Mouse (Mus musculus) thymus, adult 2 months (tissue): ENCODE data around the gene Kcnh2. TPM values are rescaled to one million over a fixed set of nuclear protein-coding genes. Genes with fewer than 3 reads are reported as not detected.

Experiments used
- DNase-seq: peaks from one replicate; pipeline ENCODE4 v3.0.0; 2021
- H3K27ac ChIP-seq: fragments of 200-500 bp; 2 replicates; pipeline ENCODE4 v1.5.1; 2012; ENCODE audit warnings: low read length, control low read depth; ENCODE audit not compliant: control insufficient read depth, insufficient read depth
- H3K27me3 ChIP-seq: fragments of 200-500 bp; 2 replicates; pipeline ENCODE4 v1.6.1; 2012; ENCODE audit warnings: mild to moderate bottlenecking, low read length, moderate library complexity, mixed read lengths; ENCODE audit not compliant: control insufficient read depth, insufficient read depth
- H3K36me3 ChIP-seq: fragments of 200-500 bp; 2 replicates; pipeline ENCODE4 v1.6.1; 2012; ENCODE audit warnings: mild to moderate bottlenecking, low read length, moderate library complexity; ENCODE audit not compliant: control insufficient read depth, insufficient read depth
- H3K4me1 ChIP-seq: fragments of 200-500 bp; replicated peaks from 2 replicates; pipeline ENCODE4 v1.6.1; 2012; ENCODE audit warnings: low read length; ENCODE audit not compliant: control insufficient read depth, insufficient read depth
- H3K4me3 ChIP-seq: fragments of 200-500 bp; 2 replicates; pipeline ENCODE4 v1.5.1; 2012; ENCODE audit warnings: mild to moderate bottlenecking, low read length, control low read depth, moderate library complexity; ENCODE audit not compliant: control insufficient read depth, insufficient read depth
- CTCF ChIP-seq: fragments of 200-500 bp; IDR thresholded peaks from 2 replicates; pipeline ENCODE4 v1.5.1; 2012; ENCODE audit warnings: mild to moderate bottlenecking, control low read depth, low read length, moderate library complexity, borderline replicate concordance; ENCODE audit not compliant: control insufficient read depth, poor library complexity, insufficient read depth; ENCODE audit errors: extremely low read depth
- POLR2A ChIP-seq: fragments of 200-500 bp; IDR thresholded peaks from 2 replicates; pipeline ENCODE4 v1.6.1; 2012; ENCODE audit warnings: mild to moderate bottlenecking, low read length, control low read depth, moderate library complexity; ENCODE audit not compliant: control insufficient read depth, poor library complexity, insufficient read depth; ENCODE audit errors: extremely low read depth
- WGBS: fragments of 180-500 bp; shearing (Covaris S2); methylation state at CpG from one replicate; pipeline ENCODE4 v1.1.7; 2018; 5-methylcytosine and 5-hydroxymethylcytosine counted together
- polyA plus RNA-seq: library from polyadenylated mRNA; depleted of rRNA; stranded (reverse); fragments of >200 nt; gene quantifications from 2 replicates; pipeline ENCODE4 v1.2.3, GENCODE M21; 2012

The Kcnh2 gene
- polyA plus RNA-seq, 1 experiment: 187 TPM

GRCm38 (mm10) chr5:24365528-24365927 lies 14.1 kb upstream of the Kcnh2 start:
- Histone ChIP-seq H3K4me1 (peaks cover 9% of the 10 kb centered on the region), H3K27ac (no peak overlapping the region), H3K36me3 (no peaks in the 10 kb centered on the region), H3K4me3 (no peak overlapping the region), H3K27me3 (no peaks in the 10 kb centered on the region)
- 11% methylated on average over 5 of the region's 5 CpGs for WGBS
- no peak for TF ChIP-seq CTCF
- TF ChIP-seq POLR2A: no peak
- no peak for DNase-seq

GRCm38 (mm10) chr5:24364963-24365362 lies 13.6 kb upstream of the Kcnh2 start:
- H3K36me3 ChIP-seq: no peaks in the 10 kb centered on the region
- 93% methylated on average over 10 of the region's 10 CpGs for WGBS
- H3K4me3 ChIP-seq: no peak overlapping the region
- DNase-seq: no peak
- H3K27me3 ChIP-seq: no peaks in the 10 kb centered on the region
- H3K4me1 ChIP-seq: peaks cover 9% of the 10 kb centered on the region
- H3K27ac ChIP-seq: no peak overlapping the region
- no peak for TF ChIP-seq POLR2A
- no peak for TF ChIP-seq CTCF

DNA sequence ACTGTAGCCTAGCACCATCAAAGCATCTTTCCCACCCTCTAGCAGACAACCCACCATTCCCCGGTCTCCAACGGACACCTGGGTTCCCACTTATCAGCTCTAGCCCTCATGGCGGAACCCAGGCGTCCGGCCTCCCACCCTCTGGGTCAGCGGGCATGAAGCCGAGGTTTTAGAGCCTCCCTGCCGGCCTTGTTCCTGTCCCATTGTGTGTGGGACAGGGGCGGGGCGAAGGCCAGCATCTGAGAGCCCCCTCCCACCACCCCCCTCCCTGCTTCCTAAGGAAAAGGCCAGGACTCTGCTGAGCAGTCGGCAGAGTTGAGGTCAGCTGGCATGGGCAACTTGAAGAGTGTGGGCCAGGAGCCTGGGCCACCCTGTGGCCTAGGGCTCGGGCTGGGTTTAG lies 13.1 kb upstream of the Kcnh2 start, which contains the start of gene Nos3:
Nos3 (plus strand) TSS at position 303 of the 400 bp plus-strand sequence.
- no peak within 1 kb of the TSS for H3K27ac ChIP-seq
- no peak for DNase-seq
- no peak for TF ChIP-seq CTCF
- TF ChIP-seq POLR2A: no peak
- no peaks in the 10 kb centered on the region for H3K27me3 ChIP-seq
- H3K36me3 ChIP-seq: no peaks in the 10 kb centered on the region
- H3K4me3 ChIP-seq: no peak within 1 kb of the TSS
- WGBS: 94% methylated on average over 12 of the region's 12 CpGs
- H3K4me1 ChIP-seq: peaks cover 9% of the 10 kb centered on the region

GRCm38 (mm10) chr5:24364061-24364460 lies 12.7 kb upstream of the Kcnh2 start:
- H3K27me3 ChIP-seq: no peaks in the 10 kb centered on the region
- TF ChIP-seq POLR2A (no peak), CTCF (no peak)
- no peaks in the 10 kb centered on the region for H3K36me3 ChIP-seq
- H3K27ac ChIP-seq: no peak overlapping the region
- no peak for DNase-seq
- WGBS: 84% methylated on average over 3 of the region's 3 CpGs
- H3K4me1 ChIP-seq: peaks cover 9% of the 10 kb centered on the region
- no peak overlapping the region for H3K4me3 ChIP-seq

- Histone ChIP-seq H3K27me3 (no peaks in the 10 kb centered on the region), H3K4me3 (no peak overlapping the region), H3K27ac (no peak overlapping the region), H3K4me1 (peaks cover 9% of the 10 kb centered on the region), H3K36me3 (no peaks in the 10 kb centered on the region)
- no peak for DNase-seq
- TF ChIP-seq POLR2A: no peak
- no peak for TF ChIP-seq CTCF
- WGBS: 90% methylated on average over 2 of the region's 2 CpGs
These were observed 12.1 kb upstream of the Kcnh2 start for GRCm38 (mm10) chr5:24363467-24363866.

GRCm38 (mm10) chr5:24360792-24361454 lies 9.5 kb upstream of the Kcnh2 start:
- peak; percentile 91 for DNase-seq
- WGBS: 0% methylated on average over 7 of the region's 7 CpGs
- TF ChIP-seq POLR2A (no peak), CTCF (peak; percentile 68; the same call in 1 of the 2 replicates)
- Histone ChIP-seq H3K4me3 (peak overlapping the region; percentile 21; the same call in 1 of the 2 replicates), H3K27ac (peak overlapping the region; percentile 47; the same call in 1 of the 2 replicates), H3K36me3 (no peaks in the 10 kb centered on the region), H3K4me1 (peaks cover 9% of the 10 kb centered on the region), H3K27me3 (no peaks in the 10 kb centered on the region)
